Mouse (Mus musculus) C2C12 (cell line): ENCODE data around the gene Aak1.

Experiments
- CEBPB ChIP-seq: IDR thresholded peaks from one replicate; pipeline ENCODE4 v1.6.1; 2011; ENCODE audit warnings: low read depth, mild to moderate bottlenecking, control low read depth, moderate library complexity
- CTCF ChIP-seq: IDR thresholded peaks from one replicate; pipeline ENCODE4 v1.5.1; 2011; ENCODE audit not compliant: control insufficient read depth, insufficient read depth, insufficient read length
- MAX ChIP-seq: IDR thresholded peaks from one replicate; pipeline ENCODE4 v1.6.1; 2011; ENCODE audit warnings: mild to moderate bottlenecking, control low read depth

- TF ChIP-seq CTCF (no peak), CEBPB (no peak), MAX (no peak)
These were observed 32.7 kb upstream of the Aak1 start for GRCm38 (mm10) chr6:86816586-86816985.
